Mouse (Mus musculus): ENCODE measurements around the gene Olfr1270. TPM values are rescaled to one million over a fixed set of nuclear protein-coding genes. Genes with fewer than 3 reads are reported as not detected.

The Olfr1270 gene
- polyA plus RNA-seq, 1 experiment from 2014 or later: not detected

GRCm38 (mm10) chr2:90142196-90142595 lies 10.7 kb downstream of the Olfr1270 start, which contains the start of gene Olfr32:
Gene Olfr32 (minus strand): TSS chr2:90142296.
- Histone ChIP-seq H3K27me3 (ENCODE audit: insufficient read depth, low read length) (no peaks in the 10 kb centered on the region), H3K9me3 (replicated peaks; ENCODE audit: low read length) (no peaks in the 10 kb centered on the region), H3K9ac (ENCODE audit: low read depth, low read length) (no peak within 1 kb of the TSS), H3K4me3 (replicated peaks; ENCODE audit: low read depth, low read length) (no peak within 1 kb of the TSS), H3K4me1 (replicated peaks; ENCODE audit: insufficient read depth, low read length) (no peaks in the 10 kb centered on the region), H3K27ac (no peak within 1 kb of the TSS), H3K4me2 (ENCODE audit: low read length) (no peak within 1 kb of the TSS), H3K36me3 (ENCODE audit: insufficient read depth, low read length) (no peaks in the 10 kb centered on the region)
- no peak for ATAC-seq (replicated peaks; ENCODE audit: low FRiP score, low read depth)
- no peak for DNase-seq (ENCODE audit: low spot score)
- TF ChIP-seq CTCF (IDR thresholded peaks at IDR 0.05; ENCODE audit: low read depth): no peak

DNA sequence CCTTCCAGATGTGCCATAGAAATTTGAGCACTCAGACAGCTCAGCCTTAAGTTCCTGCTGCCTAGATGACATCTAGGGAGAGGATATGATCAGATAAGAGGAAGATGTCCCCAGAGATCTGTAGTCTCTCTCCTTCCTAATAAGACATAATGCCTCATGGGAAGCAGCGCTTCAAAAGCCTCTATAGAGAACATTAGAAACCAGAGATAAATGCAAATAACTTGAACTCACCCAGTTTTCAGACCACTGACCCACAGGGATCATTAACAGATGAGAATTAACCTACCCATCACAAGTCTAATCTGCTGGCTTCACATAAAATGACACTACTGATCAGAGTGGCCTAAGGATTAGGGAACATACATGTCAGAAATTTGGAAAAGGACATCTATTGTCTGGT lies 31.6 kb downstream of the Olfr1270 start, which contains the start of gene Olfr1269:
Gene Olfr1269, minus strand, starts transcription at position 101 of the 400 bp plus-strand sequence.
- H3K9me3 ChIP-seq (replicated peaks; ENCODE audit: low read length): no peaks in the 10 kb centered on the region
- H3K4me1 ChIP-seq (replicated peaks; ENCODE audit: insufficient read depth, low read length): no peaks in the 10 kb centered on the region
- 87% methylated on average over 1 of the region's 1 CpGs for WGBS
- no peak within 1 kb of the TSS for H3K9ac ChIP-seq (ENCODE audit: low read depth, low read length)
- no peak within 1 kb of the TSS for H3K4me3 ChIP-seq (replicated peaks; ENCODE audit: low read depth, low read length)
- TF ChIP-seq CTCF (IDR thresholded peaks at IDR 0.05; ENCODE audit: low read depth): no peak
- DNase-seq (ENCODE audit: low spot score) (no peak), ATAC-seq (replicated peaks; ENCODE audit: low FRiP score, low read depth) (no peak)
- no peak within 1 kb of the TSS for H3K4me2 ChIP-seq (ENCODE audit: low read length)
- no peaks in the 10 kb centered on the region for H3K27me3 ChIP-seq (ENCODE audit: insufficient read depth, low read length)
- H3K36me3 ChIP-seq (ENCODE audit: insufficient read depth, low read length): no peaks in the 10 kb centered on the region
- H3K27ac ChIP-seq: no peak within 1 kb of the TSS

Other genes starting within 250 kb of the Olfr1270 start
- gene Olfr1258, start 225.8 kb downstream of the Olfr1270 start, polyA plus RNA-seq (2015; fragmentation: Nextera tagmentation; extraction: Ambion mirVana): not detected in 2 replicates
- gene Olfr1259, start 204.4 kb downstream of the Olfr1270 start, polyA plus RNA-seq (2015; fragmentation: Nextera tagmentation; extraction: Ambion mirVana): not detected in 2 replicates
- gene Olfr1260, start 178.8 kb downstream of the Olfr1270 start, polyA plus RNA-seq (2015; fragmentation: Nextera tagmentation; extraction: Ambion mirVana): not detected in 2 replicates
- not detected in 2 replicates for gene Olfr1261, start 161.9 kb downstream of the Olfr1270 start, polyA plus RNA-seq (2015; fragmentation: Nextera tagmentation; extraction: Ambion mirVana)
- gene Olfr1262, start 152.9 kb downstream of the Olfr1270 start, polyA plus RNA-seq (2015; fragmentation: Nextera tagmentation; extraction: Ambion mirVana): not detected in 2 replicates
- gene Olfr1263, start 141.0 kb downstream of the Olfr1270 start, polyA plus RNA-seq (2015; fragmentation: Nextera tagmentation; extraction: Ambion mirVana): not detected in 2 replicates
- gene Olfr1264, start 127.5 kb downstream of the Olfr1270 start, polyA plus RNA-seq (2015; fragmentation: Nextera tagmentation; extraction: Ambion mirVana): not detected in 2 replicates
- gene Olfr1265, start 117.8 kb downstream of the Olfr1270 start, polyA plus RNA-seq (2015; fragmentation: Nextera tagmentation; extraction: Ambion mirVana): not detected in 2 replicates
- gene Olfr140, start 89.5 kb downstream of the Olfr1270 start, polyA plus RNA-seq (2015; fragmentation: Nextera tagmentation; extraction: Ambion mirVana): not detected in 2 replicates
- gene Olfr1269, start 31.7 kb downstream of the Olfr1270 start, polyA plus RNA-seq (2015; fragmentation: Nextera tagmentation; extraction: Ambion mirVana): not detected in 2 replicates
- not detected in 2 replicates for gene Olfr32, start 10.8 kb downstream of the Olfr1270 start, polyA plus RNA-seq (2015; fragmentation: Nextera tagmentation; extraction: Ambion mirVana)
- gene Olfr1506, start 71.4 kb upstream of the Olfr1270 start, polyA plus RNA-seq (2015; fragmentation: Nextera tagmentation; extraction: Ambion mirVana): not detected in 2 replicates
- gene Olfr142, start 104.5 kb upstream of the Olfr1270 start, polyA plus RNA-seq (2015; fragmentation: Nextera tagmentation; extraction: Ambion mirVana): not detected in 2 replicates
- gene Olfr1271, start 117.9 kb upstream of the Olfr1270 start, polyA plus RNA-seq (2015; fragmentation: Nextera tagmentation; extraction: Ambion mirVana): not detected in 2 replicates
- not detected in 2 replicates for gene Olfr1272, start 139.8 kb upstream of the Olfr1270 start, polyA plus RNA-seq (2015; fragmentation: Nextera tagmentation; extraction: Ambion mirVana)
- not detected in 2 replicates for gene Gm13769, start 169.1 kb upstream of the Olfr1270 start, polyA plus RNA-seq (2015; fragmentation: Nextera tagmentation; extraction: Ambion mirVana)
- gene Olfr1274-ps, start 245.6 kb upstream of the Olfr1270 start, polyA plus RNA-seq (2015; fragmentation: Nextera tagmentation; extraction: Ambion mirVana): not detected in 2 replicates

Data from kidney, postnatal 0 days (tissue).